Mouse (Mus musculus) liver, postnatal 0 days (tissue): Measurements from ENCODE around the gene Vcl.

Source experiments
- CTCF ChIP-seq: sonication (generic); IDR thresholded peaks from 2 replicates; pipeline ENCODE4 v1.5.1; 2016; ENCODE audit warnings: antibody characterized with exemption, low read depth
- EP300 ChIP-seq: IDR thresholded peaks from 2 replicates; pipeline ENCODE4 v1.6.1; 2016; ENCODE audit warnings: antibody characterized with exemption, low read depth, mild to moderate bottlenecking

- TF ChIP-seq CTCF (no peak), EP300 (no peak)
Observed at GRCm38 (mm10) chr14:20914415-20914814, 14.8 kb upstream of the Vcl start.
